ENCODE assay signal across 8 mouse cellular contexts in the genomic region with DNA sequence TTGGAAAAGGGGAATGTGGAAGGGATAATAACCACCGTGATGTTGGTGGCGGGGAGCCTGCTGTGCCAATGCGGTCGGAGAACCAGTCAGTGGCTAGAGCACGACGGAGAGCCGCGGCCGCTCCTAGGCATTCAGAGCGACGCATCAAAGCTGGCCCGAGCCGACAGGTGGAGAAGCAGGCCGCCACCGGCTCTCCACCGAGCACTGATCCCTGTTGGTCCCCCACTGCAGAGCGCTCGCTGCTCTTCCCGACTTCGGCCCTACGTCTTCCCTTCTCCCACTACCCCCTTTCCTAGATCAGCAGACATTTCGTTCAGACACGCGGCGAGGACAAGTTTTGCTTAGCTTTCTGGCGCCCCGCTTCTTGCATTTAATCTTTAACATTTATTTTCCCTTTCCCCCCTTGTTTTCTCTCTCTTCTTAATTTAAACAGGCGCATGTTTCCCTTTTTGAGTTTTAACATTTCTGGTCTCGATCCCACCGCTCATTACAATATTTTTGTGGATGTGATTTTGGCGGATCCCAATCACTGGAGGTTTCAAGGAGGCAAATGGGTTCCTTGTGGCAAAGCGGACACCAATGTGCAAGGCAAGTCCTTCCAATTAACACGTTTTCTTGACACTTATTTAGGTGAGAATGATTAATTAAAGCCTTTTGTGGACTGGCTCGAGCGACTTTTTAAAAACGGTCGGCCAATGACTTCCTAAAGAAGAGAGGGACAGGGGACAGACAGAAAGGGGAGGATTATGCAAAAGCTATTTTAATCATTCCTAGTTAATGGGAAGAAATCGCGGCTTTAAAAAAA. TPM values are rescaled to one million over a fixed set of nuclear protein-coding genes. Genes with fewer than 3 reads are reported as not detected.
DNase-seq lines count a peak whose midpoint lies in the region; ATAC-seq and TF ChIP-seq lines count a peak whose summit lies in the region.

No protein-coding gene starts in this region.

- peak overlapping the region; percentile 81 for H3K4me2 ChIP-seq in forebrain, postnatal 0 days (ENCODE audit: low read depth)
- H3K4me2 ChIP-seq in limb, embryonic 11.5 days (ENCODE audit: low read depth, severe bottlenecking): 0 out of 2 replicates have a peak overlapping the region, but pooled peaks have one; percentile 11

- H3K36me3 ChIP-seq in forebrain, postnatal 0 days (ENCODE audit: insufficient read depth): no peaks in the 10 kb centered on the region
- H3K36me3 ChIP-seq in limb, embryonic 11.5 days (ENCODE audit: control insufficient read depth, insufficient read depth, low read length): no peaks in the 10 kb centered on the region

- H3K27ac ChIP-seq in forebrain, postnatal 0 days (ENCODE audit: low read depth, low read length): peak overlapping the region; percentile 93
- no peak overlapping the region for H3K27ac ChIP-seq in limb, embryonic 11.5 days (replicated peaks; ENCODE audit: low read depth, low read length)

- ATAC-seq in CD4-positive, CD25-positive, alpha-beta regulatory T cell, adult 4 months: no peak
- ATAC-seq in forebrain, postnatal 0 days: peak; percentile 14; the same call in 1 of the 2 replicates
- ATAC-seq in limb, embryonic 11.5 days (ENCODE audit: insufficient number of reproducible peaks, low FRiP score, low TSS enrichment, low read depth): no peak

- H3K4me1 ChIP-seq in lung, adult 2 months (ENCODE audit: control insufficient read depth, insufficient read depth, low read length): peaks cover 6% of the 10 kb centered on the region
- H3K4me1 ChIP-seq in forebrain, postnatal 0 days (ENCODE audit: insufficient read depth): no peaks in the 10 kb centered on the region
- peaks cover 9% of the 10 kb centered on the region for H3K4me1 ChIP-seq in limb, embryonic 11.5 days (ENCODE audit: control insufficient read depth, insufficient read depth, low read length)

- H3K9me3 ChIP-seq in forebrain, postnatal 0 days (ENCODE audit: low read length): no peaks in the 10 kb centered on the region
- no peaks in the 10 kb centered on the region for H3K9me3 ChIP-seq in limb, embryonic 11.5 days (ENCODE audit: control insufficient read depth, low read length)

- WGBS in lung, adult 2 months: 3% methylated on average over 39 of the region's 39 CpGs
- 2% methylated on average over 39 of the region's 39 CpGs for WGBS in forebrain, postnatal 0 days
- WGBS in limb, embryonic 11.5 days: under 1% methylated on average over 39 of the region's 39 CpGs

- peak; percentile 38 for DNase-seq in CD4-positive, CD25-positive, alpha-beta regulatory T cell, adult 2 months (ENCODE audit: low read depth, low spot score)
- DNase-seq in lung, adult 2 months: peak; percentile 12
- no peak for DNase-seq in lung, postnatal 25 days (ENCODE audit: low spot score)
- peak; percentile 72 for DNase-seq in forebrain, postnatal 0 days
- DNase-seq in limb, embryonic 11.5 days (ENCODE audit: low spot score): peak; percentile 48
- DNase-seq in right cerebral cortex, postnatal 14 days: peak; percentile 26
- no peak for DNase-seq in adipocyte (ENCODE audit: low spot score)

- no peak for TF ChIP-seq POLR2A in lung, adult 2 months (IDR thresholded peaks at IDR 0.05; ENCODE audit: borderline replicate concordance, extremely low read depth, low read depth, low read length)

- H3K4me3 ChIP-seq in lung, adult 2 months (replicated peaks; ENCODE audit: extremely low read depth, low read depth, low read length): no peak overlapping the region
- peak overlapping the region; percentile 48 for H3K4me3 ChIP-seq in forebrain, postnatal 0 days (ENCODE audit: low read depth, low read length)
- H3K4me3 ChIP-seq in limb, embryonic 11.5 days (ENCODE audit: low read depth, low read length): peak overlapping the region; percentile 3; the same call in 1 of the 2 replicates

- H3K9ac ChIP-seq in forebrain, postnatal 0 days: peak overlapping the region; percentile 82
- no peak overlapping the region for H3K9ac ChIP-seq in limb, embryonic 11.5 days (ENCODE audit: low read length)

- H3K27me3 ChIP-seq in forebrain, postnatal 0 days (ENCODE audit: insufficient read depth, low read length): peaks cover 10% of the 10 kb centered on the region; the same call in 1 of the 2 replicates
- H3K27me3 ChIP-seq in limb, embryonic 11.5 days (ENCODE audit: control insufficient read depth, insufficient read depth, low read length): peaks cover 44% of the 10 kb centered on the region

- TF ChIP-seq CTCF in lung, adult 2 months (IDR thresholded peaks at IDR 0.05; ENCODE audit: insufficient read depth, low read length): no peak
- TF ChIP-seq CTCF in forebrain, postnatal 0 days (IDR thresholded peaks at IDR 0.05; ENCODE audit: low read depth): no peak

RNA-seq across cellular contexts. Expression of a gene that starts 3.0 kb away (rescaled TPM):
- not detected for polyA plus RNA-seq in CD4-positive, CD25-positive, alpha-beta regulatory T cell, adult 4 months (2017; shearing (Covaris generic))
- 0.07 and 0.09 TPM in 2 replicates for polyA plus RNA-seq in lung, adult 2 months (2012; rRNA removed)
- total RNA-seq in forebrain, postnatal 0 days (2014; rRNA removed): 38.0 and 43.2 TPM in 2 replicates
- 26.7 and 28.8 TPM in 2 replicates for polyA plus RNA-seq in forebrain, postnatal 0 days (2015; fragmentation: Nextera tagmentation; extraction: Ambion mirVana)
- 0.08 and 0.17 TPM in 2 replicates for polyA plus RNA-seq in limb, embryonic 11.5 days (2014; fragmentation: Nextera tagmentation; extraction: Ambion mirVana)

Comparison
In these comparisons a context has a peak if more than half of its experiments do, and no peak if none do; other contexts are left out.
1. DNase-seq: peak in CD4-positive, CD25-positive, alpha-beta regulatory T cell, adult 2 months (single experiment), lung, adult 2 months (single experiment), forebrain, postnatal 0 days (single experiment), limb, embryonic 11.5 days (single experiment) and right cerebral cortex, postnatal 14 days (single experiment); none in lung, postnatal 25 days (single experiment) and adipocyte (single experiment).
2. RNA of a gene that starts 3.0 kb away (polyA plus RNA-seq): 26.7 to 28.8 TPM in forebrain, postnatal 0 days; 0.08 to 0.17 TPM in limb, embryonic 11.5 days, 0.07 to 0.09 TPM in lung, adult 2 months and not detected in CD4-positive, CD25-positive, alpha-beta regulatory T cell, adult 4 months; every median in the first group is over 10 times any median in the second.